Mouse (Mus musculus): ENCODE results near the gene Rtn2.

DNA sequence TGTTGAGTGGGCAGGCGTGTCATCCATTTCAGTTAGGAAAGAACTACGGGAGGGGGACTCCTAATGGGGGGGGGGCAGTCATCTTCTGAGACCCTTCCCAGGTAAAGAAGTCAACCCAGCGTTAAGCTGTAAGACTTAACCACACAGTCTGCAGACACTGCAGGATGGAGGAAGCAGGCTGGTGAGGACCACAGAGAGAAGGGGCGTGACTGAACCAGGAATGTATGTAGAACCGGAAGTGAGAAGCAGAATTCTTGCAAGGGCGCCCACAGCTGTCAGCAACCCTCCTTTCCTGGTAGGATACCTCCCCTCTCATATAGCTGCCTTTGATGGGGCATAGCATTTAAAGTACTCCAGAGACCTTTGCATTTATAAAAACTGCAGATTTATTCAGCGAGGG lies 25.9 kb upstream of the Rtn2 start:
- TF ChIP-seq POLR2A (IDR thresholded peaks at IDR 0.05; ENCODE audit: borderline replicate concordance, insufficient read depth, low read length): no peak
- no peak for TF ChIP-seq CTCF (IDR thresholded peaks at IDR 0.05; ENCODE audit: borderline replicate concordance, insufficient read depth, low read depth, low read length)

All from cerebellum, adult 2 months (tissue).